ENCODE assay signal across 23 mouse cellular contexts in genomic region chr19:24168531-24168930, GRCm38 (mm10). TPM values are rescaled to one million over a fixed set of nuclear protein-coding genes. Genes with fewer than 3 reads are reported as not detected.
DNase-seq lines count a peak whose midpoint lies in the region; ATAC-seq and TF ChIP-seq lines count a peak whose summit lies in the region.
"Had no signal": no experiment of that assay in that cellular context is flagged by ENCODE, and none has a peak within 500 bp of the region (broad histone marks: within the 10 kb centered on the region; RNA-seq: fewer than 3 reads in every experiment).

No protein-coding gene starts in this region.

- no peak for ATAC-seq in heart, embryonic 13.5 days (ENCODE audit: extremely low read depth, insufficient number of reproducible peaks, low FRiP score, low TSS enrichment)
- ATAC-seq in intestine, embryonic 16.5 days: no peak
- no peak for ATAC-seq in intestine, postnatal 0 days
- ATAC-seq: CD4-positive, CD25-positive, alpha-beta regulatory T cell, adult 4 months; forebrain, embryonic 13.5 days had no signal

- peak overlapping the region; percentile 51 for H3K4me2 ChIP-seq in heart, embryonic 13.5 days
- no peak overlapping the region for H3K4me2 ChIP-seq in intestine, embryonic 16.5 days (ENCODE audit: low read depth, low read length)
- H3K4me2 ChIP-seq in intestine, postnatal 0 days (replicated peaks; ENCODE audit: low read depth): no peak overlapping the region
- H3K4me2 ChIP-seq: forebrain, embryonic 13.5 days; hindbrain, embryonic 15.5 days; limb, embryonic 12.5 days; liver, embryonic 15.5 days had no signal

- peak overlapping the region; percentile 66 for H3K27ac ChIP-seq in heart, embryonic 13.5 days (replicated peaks)
- 0 out of 2 replicates have a peak overlapping the region, but pooled peaks have one; percentile 8 for H3K27ac ChIP-seq in intestine, embryonic 16.5 days (ENCODE audit: low read length)
- no peak overlapping the region for H3K27ac ChIP-seq in intestine, postnatal 0 days (ENCODE audit: low read depth, low read length)
- H3K27ac ChIP-seq: forebrain, embryonic 13.5 days; hindbrain, embryonic 10.5 days; hindbrain, embryonic 15.5 days; kidney, postnatal 0 days; limb, embryonic 12.5 days; liver, embryonic 15.5 days had no signal

- H3K9ac ChIP-seq in heart, embryonic 13.5 days: peak overlapping the region; percentile 50
- H3K9ac ChIP-seq in intestine, embryonic 16.5 days (ENCODE audit: low read depth, low read length): no peak overlapping the region
- no peak overlapping the region for H3K9ac ChIP-seq in intestine, postnatal 0 days (ENCODE audit: low read depth, low read length)
- H3K9ac ChIP-seq: forebrain, embryonic 13.5 days; hindbrain, embryonic 15.5 days; limb, embryonic 12.5 days; liver, embryonic 15.5 days had no signal

- 37% methylated on average over 10 of the region's 10 CpGs for WGBS in heart, embryonic 13.5 days
- WGBS in intestine, embryonic 16.5 days: 69% methylated on average over 10 of the region's 10 CpGs
- WGBS in intestine, postnatal 0 days: 66% methylated on average over 10 of the region's 10 CpGs

- H3K27me3 ChIP-seq in heart, embryonic 13.5 days (replicated peaks): no peaks in the 10 kb centered on the region
- H3K27me3 ChIP-seq in intestine, embryonic 16.5 days (replicated peaks; ENCODE audit: control insufficient read depth, insufficient read depth, low read length): no peaks in the 10 kb centered on the region
- H3K27me3 ChIP-seq in intestine, postnatal 0 days (replicated peaks; ENCODE audit: control insufficient read depth, insufficient read depth, low read length): no peaks in the 10 kb centered on the region
- H3K27me3 ChIP-seq: forebrain, embryonic 13.5 days; hindbrain, embryonic 15.5 days; limb, embryonic 12.5 days had no signal

- H3K36me3 ChIP-seq in heart, embryonic 13.5 days: no peaks in the 10 kb centered on the region
- no peaks in the 10 kb centered on the region for H3K36me3 ChIP-seq in intestine, embryonic 16.5 days (ENCODE audit: control insufficient read depth, insufficient read depth, low read length)
- no peaks in the 10 kb centered on the region for H3K36me3 ChIP-seq in intestine, postnatal 0 days (ENCODE audit: control insufficient read depth, insufficient read depth)
- H3K36me3 ChIP-seq: hindbrain, embryonic 10.5 days; hindbrain, embryonic 15.5 days; limb, embryonic 12.5 days; liver, embryonic 15.5 days had no signal

- TF ChIP-seq CTCF in intestine, postnatal 0 days (IDR thresholded peaks at IDR 0.05; ENCODE audit: low read depth): no peak

- peaks cover 87% of the 10 kb centered on the region for H3K4me1 ChIP-seq in heart, embryonic 13.5 days
- peaks cover 43% of the 10 kb centered on the region for H3K4me1 ChIP-seq in intestine, embryonic 16.5 days (ENCODE audit: control insufficient read depth, insufficient read depth, low read length)
- H3K4me1 ChIP-seq in intestine, postnatal 0 days (replicated peaks; ENCODE audit: control insufficient read depth, insufficient read depth, low read length): 0 out of 2 replicates have a peak, but pooled peaks cover 3% of the 10 kb centered on the region

- DNase-seq in heart, postnatal 36 days: no peak
- peak; percentile 38 for DNase-seq in ZHBTc4 (ENCODE audit: low read depth, low spot score)
- DNase-seq in lung, postnatal 36 days: peak; percentile 71
- DNase-seq in embryo, embryonic 10.5 days (ENCODE audit: low spot score): no peak
- no peak for DNase-seq in layer of hippocampus, postnatal 10 days (ENCODE audit: low spot score in 2 of 2)
- DNase-seq: adrenal gland, postnatal 10 days; cerebellum, adult 8-10 months; cerebellum, postnatal 25 days; gastrocnemius, postnatal 10 days; kidney, adult 8-10 months; kidney, postnatal 4 days; layer of hippocampus, postnatal 36 days; midbrain, embryonic 14.5 days had no signal

- peak overlapping the region; percentile 6; the same call in 1 of the 2 replicates for H3K4me3 ChIP-seq in heart, embryonic 13.5 days
- no peak overlapping the region for H3K4me3 ChIP-seq in intestine, embryonic 16.5 days (ENCODE audit: low read length)
- no peak overlapping the region for H3K4me3 ChIP-seq in intestine, postnatal 0 days (ENCODE audit: low read depth, low read length)
- H3K4me3 ChIP-seq: forebrain, embryonic 13.5 days; hindbrain, embryonic 10.5 days; hindbrain, embryonic 15.5 days; limb, embryonic 12.5 days; liver, embryonic 15.5 days had no signal

- no peaks in the 10 kb centered on the region for H3K9me3 ChIP-seq in heart, embryonic 13.5 days
- no peaks in the 10 kb centered on the region for H3K9me3 ChIP-seq in intestine, embryonic 16.5 days (ENCODE audit: control insufficient read depth, low read length)
- no peaks in the 10 kb centered on the region for H3K9me3 ChIP-seq in intestine, postnatal 0 days (ENCODE audit: control insufficient read depth)
- H3K9me3 ChIP-seq: forebrain, embryonic 13.5 days; hindbrain, embryonic 10.5 days; hindbrain, embryonic 15.5 days; limb, embryonic 12.5 days; liver, embryonic 15.5 days had no signal

- intact Hi-C loops in heart, postnatal 36 days (cut with DNase I): no loop called here

RNA-seq across cellular contexts. Expression of gene Tjp2, which starts 56.3 kb away (rescaled TPM):
- polyA plus RNA-seq in heart, embryonic 13.5 days (2015; fragmentation: Nextera tagmentation; extraction: Ambion mirVana): 21.6 and 22.7 TPM in 2 replicates
- 10 to 100 TPM; 18.2 to 21.3 TPM for total RNA-seq in heart, postnatal 36 days (2021)
- 33.0 and 40.2 TPM in 2 replicates for polyA plus RNA-seq in intestine, embryonic 16.5 days (2015; fragmentation: Nextera tagmentation; extraction: Ambion mirVana)
- polyA plus RNA-seq in intestine, postnatal 0 days (2015; fragmentation: Nextera tagmentation; extraction: Ambion mirVana): 26.2 and 28.5 TPM in 2 replicates
- total RNA-seq in layer of hippocampus, postnatal 10 days (2021): 10 to 100 TPM; 20.7 to 25.9 TPM

Comparison
In these comparisons a context has a peak if more than half of its experiments do, and no peak if none do; other contexts are left out.
1. DNase-seq: peak in ZHBTc4 (single experiment) and lung, postnatal 36 days (single experiment); none in heart, postnatal 36 days (0 of 2), embryo, embryonic 10.5 days (single experiment) and layer of hippocampus, postnatal 10 days (0 of 2).